Mouse (Mus musculus): Measurements from ENCODE around the gene Ppp1r3e. TPM values are rescaled to one million over a fixed set of nuclear protein-coding genes. Genes with fewer than 3 reads are reported as not detected.

Ppp1r3e gene
- polyA plus RNA-seq, 1 experiment from 2014 or later: 1.3 TPM

DNA sequence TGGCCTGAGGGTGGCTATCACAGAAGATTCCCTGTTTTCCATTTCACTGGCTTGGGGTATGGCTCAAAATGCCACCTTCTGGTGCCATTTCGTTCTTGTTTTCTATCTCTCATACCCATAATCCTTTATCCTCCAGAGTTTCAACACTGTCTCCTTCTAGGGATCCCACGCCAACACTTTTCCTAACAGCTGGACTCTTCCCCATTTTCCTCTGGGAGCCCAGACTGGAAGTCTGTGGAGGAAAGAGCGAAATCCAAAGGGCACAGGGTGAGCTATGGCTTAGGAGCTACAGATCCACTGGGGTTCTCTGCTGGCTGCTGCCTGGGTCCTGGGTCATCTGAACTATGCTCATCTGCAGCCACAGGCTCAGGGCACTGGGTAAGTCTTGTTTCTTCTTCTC lies 3.2 kb downstream of the Ppp1r3e start:
- 95% methylated on average over 3 of the region's 3 CpGs for WGBS
- H3K4me1 ChIP-seq: peaks cover 16% of the 10 kb centered on the region
- no peak for ATAC-seq (ENCODE audit: low FRiP score)

DNA sequence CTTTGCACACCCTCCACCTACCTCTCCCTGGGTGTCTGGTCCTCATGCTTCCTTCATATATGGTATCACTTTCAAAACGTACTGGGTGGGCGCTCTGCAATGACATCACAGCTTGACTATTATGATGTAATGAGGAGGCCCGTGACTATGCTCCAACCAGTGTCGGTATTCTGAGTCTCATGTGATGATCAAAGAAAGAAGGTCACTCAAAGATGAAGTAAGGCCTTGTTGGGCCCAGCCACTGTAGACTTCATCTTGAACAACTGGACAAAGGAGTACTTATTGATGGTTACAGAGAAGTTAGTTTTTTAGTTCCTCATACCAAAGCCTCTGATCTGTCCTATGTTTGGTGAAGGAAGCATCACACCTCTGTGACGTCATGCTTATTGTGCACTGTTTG lies 6.5 kb downstream of the Ppp1r3e start, which contains the start of gene Homez:
Gene Homez (minus strand): TSS at position 101 of the 400 bp plus-strand sequence.
- Histone ChIP-seq H3K4me2 (no peak within 1 kb of the TSS), H3K4me3 (replicated peaks) (no peak within 1 kb of the TSS), H3K4me1 (peaks cover 7% of the 10 kb centered on the region), H3K9ac (no peak within 1 kb of the TSS), H3K27ac (no peak within 1 kb of the TSS), H3K27me3 (peaks cover 3% of the 10 kb centered on the region; the same call in 1 of the 2 replicates), H3K9me3 (no peaks in the 10 kb centered on the region), H3K36me3 (replicated peaks) (no peaks in the 10 kb centered on the region)
- WGBS: 85% methylated on average over 5 of the region's 5 CpGs
- ATAC-seq (ENCODE audit: low FRiP score): no peak

More for the DNA sequence above, 3.2 kb downstream of the Ppp1r3e start:
- no peaks in the 10 kb centered on the region for H3K36me3 ChIP-seq (replicated peaks)
- peaks cover 10% of the 10 kb centered on the region; the same call in 1 of the 2 replicates for H3K27me3 ChIP-seq
- no peak overlapping the region for H3K4me3 ChIP-seq (replicated peaks)
- no peaks in the 10 kb centered on the region for H3K9me3 ChIP-seq
- no peak overlapping the region for H3K27ac ChIP-seq
- no peak overlapping the region for H3K4me2 ChIP-seq
- 0 out of 2 replicates have a peak overlapping the region, but pooled peaks have one; percentile 12 for H3K9ac ChIP-seq

GRCm38 (mm10) chr14:54868026-54868425 lies 9.3 kb downstream of the Ppp1r3e start:
- 89% methylated on average over 4 of the region's 4 CpGs for WGBS
- ATAC-seq (ENCODE audit: low FRiP score): no peak
- H3K27me3 ChIP-seq: no peaks in the 10 kb centered on the region

DNA sequence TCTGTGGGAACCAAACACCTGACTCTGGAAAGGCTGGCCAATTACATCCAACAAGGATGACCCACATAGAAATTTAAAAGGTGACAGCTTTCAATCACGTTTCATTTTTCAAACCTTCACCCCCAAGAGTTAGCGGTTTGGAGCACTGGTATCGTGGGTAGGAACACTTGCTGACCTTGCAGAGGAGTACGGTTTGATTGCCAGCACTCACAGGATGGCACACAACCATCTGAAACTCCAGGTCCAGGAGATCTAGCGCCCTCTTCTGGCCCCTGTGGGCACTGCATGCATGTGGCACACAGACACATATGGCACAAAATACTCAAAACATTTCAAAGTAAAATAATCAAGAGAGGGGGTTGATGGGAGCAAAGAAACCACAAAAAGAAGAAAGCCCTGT lies 10.4 kb downstream of the Ppp1r3e start:
- no peak overlapping the region for H3K27ac ChIP-seq
- no peak overlapping the region for H3K4me3 ChIP-seq (replicated peaks)
- no peak overlapping the region for H3K9ac ChIP-seq
- no peak overlapping the region for H3K4me2 ChIP-seq
- no peaks in the 10 kb centered on the region for H3K36me3 ChIP-seq (replicated peaks)
- 58% methylated on average over 5 of the region's 5 CpGs for WGBS
- peaks cover 4% of the 10 kb centered on the region for H3K4me1 ChIP-seq
- no peak for ATAC-seq (ENCODE audit: low FRiP score)
- H3K9me3 ChIP-seq: no peaks in the 10 kb centered on the region
- no peaks in the 10 kb centered on the region for H3K27me3 ChIP-seq

More at GRCm38 (mm10) chr14:54868026-54868425, 9.3 kb downstream of the Ppp1r3e start:
- Histone ChIP-seq H3K9ac (no peak overlapping the region), H3K4me3 (replicated peaks) (no peak overlapping the region), H3K36me3 (replicated peaks) (no peaks in the 10 kb centered on the region), H3K4me2 (no peak overlapping the region), H3K9me3 (no peaks in the 10 kb centered on the region), H3K4me1 (peaks cover 4% of the 10 kb centered on the region), H3K27ac (no peak overlapping the region)

GRCm38 (mm10) chr14:54866268-54866667 lies 11.1 kb downstream of the Ppp1r3e start:
- no peak for ATAC-seq (ENCODE audit: low FRiP score)
- H3K4me3 ChIP-seq (replicated peaks): no peak overlapping the region
- 48% methylated on average over 3 of the region's 3 CpGs for WGBS
- H3K27ac ChIP-seq: no peak overlapping the region
- no peaks in the 10 kb centered on the region for H3K27me3 ChIP-seq
- no peaks in the 10 kb centered on the region for H3K36me3 ChIP-seq (replicated peaks)
- H3K9ac ChIP-seq: no peak overlapping the region
- H3K4me1 ChIP-seq: peaks cover 4% of the 10 kb centered on the region
- no peaks in the 10 kb centered on the region for H3K9me3 ChIP-seq
- no peak overlapping the region for H3K4me2 ChIP-seq

DNA sequence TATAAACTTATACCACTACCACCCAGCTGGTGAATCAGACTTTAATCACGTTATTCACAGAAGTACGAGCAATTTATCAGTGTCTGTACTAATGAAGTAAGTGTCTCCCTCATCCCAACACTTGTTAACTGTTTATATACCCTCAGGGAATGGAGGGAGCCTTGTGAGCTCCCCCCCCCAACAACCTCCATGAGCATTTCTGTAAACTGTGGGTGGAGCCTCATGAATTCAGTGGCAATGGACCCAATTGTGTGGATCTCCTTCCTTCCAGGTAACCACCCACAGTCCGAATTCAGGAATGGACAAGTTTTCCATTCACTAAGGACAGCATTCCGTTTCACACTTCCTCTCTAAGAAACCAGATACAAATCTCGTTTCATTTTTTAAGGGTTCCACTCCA lies 11.7 kb downstream of the Ppp1r3e start:
- H3K4me3 ChIP-seq (replicated peaks): no peak overlapping the region
- peaks cover 4% of the 10 kb centered on the region for H3K4me1 ChIP-seq
- ATAC-seq (ENCODE audit: low FRiP score): no peak
- no peaks in the 10 kb centered on the region for H3K36me3 ChIP-seq (replicated peaks)
- H3K4me2 ChIP-seq: no peak overlapping the region
- no peaks in the 10 kb centered on the region for H3K9me3 ChIP-seq
- H3K27me3 ChIP-seq: no peaks in the 10 kb centered on the region
- 84% methylated on average over 5 of the region's 5 CpGs for WGBS
- no peak overlapping the region for H3K27ac ChIP-seq
- no peak overlapping the region for H3K9ac ChIP-seq

GRCm38 (mm10) chr14:54864313-54865036 lies 12.9 kb downstream of the Ppp1r3e start:
- ATAC-seq (ENCODE audit: low FRiP score): peak; percentile 21; the same call in 1 of the 2 replicates
- WGBS: 19% methylated on average over 21 of the region's 21 CpGs
- no peaks in the 10 kb centered on the region for H3K9me3 ChIP-seq
- H3K4me2 ChIP-seq: peak overlapping the region; percentile 73
- no peaks in the 10 kb centered on the region for H3K27me3 ChIP-seq
- H3K4me1 ChIP-seq: peaks cover 4% of the 10 kb centered on the region
- H3K4me3 ChIP-seq (replicated peaks): peak overlapping the region; percentile 93
- no peaks in the 10 kb centered on the region for H3K36me3 ChIP-seq (replicated peaks)
- H3K27ac ChIP-seq: peak overlapping the region; percentile 75
- peak overlapping the region; percentile 95 for H3K9ac ChIP-seq

DNA sequence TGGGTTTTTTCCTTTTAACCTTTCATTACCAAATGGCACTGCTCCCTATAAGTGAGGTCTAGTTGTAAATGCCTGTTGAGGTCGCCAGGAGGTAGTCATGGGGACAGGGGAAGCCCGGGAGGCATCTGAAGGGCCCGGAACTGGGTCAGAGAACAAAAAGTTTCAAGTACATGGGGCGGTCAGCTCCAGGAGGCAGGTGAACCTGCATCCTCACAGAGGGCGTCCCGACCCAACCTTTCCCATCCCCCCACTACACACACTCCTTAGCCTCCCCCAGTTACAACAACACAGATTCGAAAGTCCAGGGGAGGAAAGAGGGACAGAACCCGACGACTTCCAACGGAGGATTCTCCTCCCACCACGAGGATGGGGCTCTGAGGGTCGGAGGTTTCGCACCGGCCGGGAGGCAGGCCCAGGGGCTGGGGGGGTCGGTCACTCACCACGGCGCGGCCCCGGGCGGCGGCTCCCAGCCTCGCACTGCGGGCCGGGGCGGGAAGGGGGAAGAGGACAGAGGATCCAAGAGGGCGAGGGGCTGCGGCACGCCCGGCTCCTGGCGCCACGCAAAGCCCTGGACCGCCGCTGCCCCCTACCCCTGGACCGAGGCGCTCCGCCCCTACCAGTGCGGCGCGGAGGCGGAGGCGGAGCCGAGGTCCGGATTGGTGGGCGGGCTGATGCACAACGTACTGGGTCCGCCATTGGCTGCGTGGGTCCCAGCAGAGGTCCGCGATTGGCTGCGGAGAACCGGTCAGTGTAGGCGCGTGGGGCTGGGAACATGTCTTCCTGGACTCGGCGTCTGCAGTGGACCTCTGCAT lies 13.6 kb downstream of the Ppp1r3e start:
- Histone ChIP-seq H3K4me2 (peak overlapping the region; percentile 73), H3K9ac (peak overlapping the region; percentile 95), H3K36me3 (replicated peaks) (no peaks in the 10 kb centered on the region), H3K4me1 (peaks cover 4% of the 10 kb centered on the region), H3K27ac (peak overlapping the region; percentile 78), H3K27me3 (no peaks in the 10 kb centered on the region), H3K9me3 (no peaks in the 10 kb centered on the region), H3K4me3 (replicated peaks) (peak overlapping the region; percentile 93)
- peak; percentile 100 for ATAC-seq (ENCODE audit: low FRiP score)
- under 1% methylated on average over 51 of the region's 56 CpGs for WGBS

- H3K4me3 ChIP-seq (replicated peaks): no peak overlapping the region
- H3K9me3 ChIP-seq: no peaks in the 10 kb centered on the region
- H3K4me2 ChIP-seq: no peak overlapping the region
- peaks cover 4% of the 10 kb centered on the region for H3K4me1 ChIP-seq
- no peak overlapping the region for H3K9ac ChIP-seq
- H3K36me3 ChIP-seq (replicated peaks): peaks cover 22% of the 10 kb centered on the region
- 44% methylated on average over 2 of the region's 2 CpGs for WGBS
- H3K27ac ChIP-seq: no peak overlapping the region
- H3K27me3 ChIP-seq: no peaks in the 10 kb centered on the region
- no peak for ATAC-seq (ENCODE audit: low FRiP score)
These were observed 16.8 kb downstream of the Ppp1r3e start for GRCm38 (mm10) chr14:54860511-54860910.

DNA sequence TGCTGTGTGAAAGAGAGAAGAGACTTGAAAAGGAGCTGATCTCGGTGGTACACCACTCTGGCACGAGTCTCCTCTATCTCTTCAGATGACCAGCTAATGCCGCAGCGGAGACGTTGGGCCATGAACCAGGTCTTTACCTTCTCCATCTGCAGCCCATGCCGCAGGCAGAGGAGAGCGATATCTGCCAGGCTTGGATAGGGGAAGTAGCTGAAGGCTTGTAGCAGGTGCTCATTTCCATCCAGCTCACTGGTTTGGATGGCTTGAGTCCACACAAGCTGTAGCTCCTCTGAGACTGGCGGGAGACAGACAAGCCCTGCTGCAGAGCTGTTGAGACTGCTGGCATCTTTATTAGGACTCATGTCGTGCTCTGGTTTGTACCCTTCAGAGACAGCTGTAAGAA lies 19.5 kb downstream of the Ppp1r3e start:
- H3K9me3 ChIP-seq: no peaks in the 10 kb centered on the region
- H3K36me3 ChIP-seq (replicated peaks): peaks cover 28% of the 10 kb centered on the region
- H3K4me1 ChIP-seq: no peaks in the 10 kb centered on the region
- no peak overlapping the region for H3K27ac ChIP-seq
- no peak overlapping the region for H3K4me2 ChIP-seq
- no peak overlapping the region for H3K4me3 ChIP-seq (replicated peaks)
- H3K27me3 ChIP-seq: no peaks in the 10 kb centered on the region
- WGBS: 91% methylated on average over 9 of the region's 9 CpGs
- no peak overlapping the region for H3K9ac ChIP-seq
- no peak for ATAC-seq (ENCODE audit: low FRiP score)

DNA sequence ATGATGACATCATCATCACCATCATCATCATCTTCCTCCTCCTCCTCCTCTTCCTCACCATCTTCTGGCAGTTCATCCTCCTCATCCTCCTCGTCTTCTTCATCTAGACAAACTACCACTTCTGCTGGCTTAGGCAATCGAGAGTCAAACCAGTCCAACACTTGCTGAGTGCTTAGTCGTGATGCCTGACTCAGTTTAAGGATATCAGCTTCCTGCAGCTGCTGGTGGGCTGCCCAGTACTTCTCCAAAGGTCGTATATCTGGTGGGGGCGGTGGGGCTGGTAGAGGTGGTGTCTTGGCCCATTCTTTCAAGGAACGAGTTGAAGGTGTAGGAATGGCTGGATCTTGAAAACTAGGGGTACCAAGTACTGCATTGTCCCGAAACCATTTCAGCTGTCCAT lies 20.6 kb downstream of the Ppp1r3e start:
- Histone ChIP-seq H3K4me2 (no peak overlapping the region), H3K4me1 (no peaks in the 10 kb centered on the region), H3K9ac (no peak overlapping the region), H3K27ac (no peak overlapping the region), H3K4me3 (replicated peaks) (no peak overlapping the region), H3K27me3 (no peaks in the 10 kb centered on the region), H3K9me3 (no peaks in the 10 kb centered on the region), H3K36me3 (replicated peaks) (peaks cover 28% of the 10 kb centered on the region)
- 90% methylated on average over 7 of the region's 7 CpGs for WGBS
- ATAC-seq (ENCODE audit: low FRiP score): no peak

GRCm38 (mm10) chr14:54855726-54856125 lies 21.6 kb downstream of the Ppp1r3e start:
- Histone ChIP-seq H3K4me3 (replicated peaks) (no peak overlapping the region), H3K27ac (no peak overlapping the region), H3K27me3 (no peaks in the 10 kb centered on the region), H3K36me3 (replicated peaks) (peaks cover 28% of the 10 kb centered on the region), H3K9ac (no peak overlapping the region), H3K4me1 (no peaks in the 10 kb centered on the region), H3K4me2 (no peak overlapping the region), H3K9me3 (no peaks in the 10 kb centered on the region)
- 92% methylated on average over 3 of the region's 3 CpGs for WGBS
- ATAC-seq (ENCODE audit: low FRiP score): no peak
